Mouse (Mus musculus): ENCODE data around the gene Tuba3b. TPM values are rescaled to one million over a fixed set of nuclear protein-coding genes. Genes with fewer than 3 reads are reported as not detected.

Tuba3b gene
- polyA plus RNA-seq, 1 experiment from 2014 or later = not detected

- no peaks in the 10 kb centered on the region for H3K27me3 ChIP-seq (replicated peaks; ENCODE audit: control insufficient read depth, insufficient read depth, low read length)
- H3K36me3 ChIP-seq (ENCODE audit: control insufficient read depth, insufficient read depth, low read length) = no peaks in the 10 kb centered on the region
- H3K9ac ChIP-seq (ENCODE audit: low read depth, low read length) = no peak overlapping the region
- no peak overlapping the region for H3K4me2 ChIP-seq (ENCODE audit: low read depth, low read length)
- 82% methylated on average over 5 of the region's 5 CpGs for WGBS
- H3K4me3 ChIP-seq (ENCODE audit: low read depth, low read length) = no peak overlapping the region
- H3K27ac ChIP-seq (replicated peaks; ENCODE audit: low read depth, low read length) = no peak overlapping the region
- DNase-seq (ENCODE audit: low spot score) = no peak
- no peaks in the 10 kb centered on the region for H3K4me1 ChIP-seq (ENCODE audit: control insufficient read depth, insufficient read depth, low read length)
- no peak for ATAC-seq (ENCODE audit: low read depth)
- 0 out of 2 replicates have a peak, but pooled peaks cover 10% of the 10 kb centered on the region for H3K9me3 ChIP-seq (ENCODE audit: control insufficient read depth, low read length)
Observed at GRCm38 (mm10) chr6:145652986-145653385, 37.4 kb downstream of the Tuba3b start.

GRCm38 (mm10) chr6:145653626-145654025 lies 38.1 kb downstream of the Tuba3b start:
- Histone ChIP-seq H3K4me1 (ENCODE audit: control insufficient read depth, insufficient read depth, low read length) (no peaks in the 10 kb centered on the region), H3K36me3 (ENCODE audit: control insufficient read depth, insufficient read depth, low read length) (no peaks in the 10 kb centered on the region), H3K4me2 (ENCODE audit: low read depth, low read length) (no peak overlapping the region), H3K27me3 (replicated peaks; ENCODE audit: control insufficient read depth, insufficient read depth, low read length) (no peaks in the 10 kb centered on the region), H3K27ac (replicated peaks; ENCODE audit: low read depth, low read length) (no peak overlapping the region), H3K4me3 (ENCODE audit: low read depth, low read length) (no peak overlapping the region), H3K9me3 (ENCODE audit: control insufficient read depth, low read length) (0 out of 2 replicates have a peak, but pooled peaks cover 10% of the 10 kb centered on the region), H3K9ac (ENCODE audit: low read depth, low read length) (no peak overlapping the region)
- WGBS = 75% methylated on average over 5 of the region's 5 CpGs
- ATAC-seq (ENCODE audit: low read depth) (no peak), DNase-seq (ENCODE audit: low spot score) (no peak)

DNA sequence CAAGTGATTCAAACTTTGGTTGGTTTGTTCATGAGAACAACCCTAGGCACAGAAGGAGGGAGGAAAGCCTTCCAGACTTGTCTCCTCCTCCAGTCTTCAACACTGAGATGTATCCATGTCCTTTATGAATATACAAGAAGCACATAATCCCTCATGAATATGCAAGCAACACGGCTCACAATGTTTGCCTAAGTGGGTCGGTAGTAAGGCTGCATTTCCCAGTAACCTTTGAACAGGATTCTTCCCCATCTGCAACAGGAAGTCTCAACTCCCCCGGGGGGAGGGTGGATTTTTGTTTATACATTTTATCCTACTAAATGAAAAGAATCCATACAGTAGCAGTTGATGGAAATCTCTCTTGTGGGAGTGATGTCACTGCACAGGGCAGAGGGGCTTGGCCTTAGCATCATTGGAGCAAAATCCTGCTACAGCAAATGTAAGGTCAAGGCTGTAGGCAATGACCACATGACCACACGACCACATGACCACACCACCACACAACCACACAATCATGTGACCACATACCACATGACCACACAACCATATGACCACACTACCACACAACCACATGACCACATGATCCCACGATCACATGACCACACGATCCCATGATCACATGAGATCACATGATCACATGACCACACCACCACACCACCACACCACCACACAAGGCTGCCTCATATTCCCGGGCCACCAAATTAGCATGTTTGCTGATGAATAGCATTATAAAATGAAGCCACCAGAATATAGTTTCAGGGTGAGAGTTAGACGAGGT lies 38.7 kb downstream of the Tuba3b start:
- H3K4me2 ChIP-seq (ENCODE audit: low read depth, low read length) = no peak overlapping the region
- no peak overlapping the region for H3K9ac ChIP-seq (ENCODE audit: low read depth, low read length)
- H3K4me3 ChIP-seq (ENCODE audit: low read depth, low read length) = no peak overlapping the region
- 0 out of 2 replicates have a peak, but pooled peaks cover 10% of the 10 kb centered on the region for H3K9me3 ChIP-seq (ENCODE audit: control insufficient read depth, low read length)
- H3K4me1 ChIP-seq (ENCODE audit: control insufficient read depth, insufficient read depth, low read length) = no peaks in the 10 kb centered on the region
- H3K36me3 ChIP-seq (ENCODE audit: control insufficient read depth, insufficient read depth, low read length) = no peaks in the 10 kb centered on the region
- no peak overlapping the region for H3K27ac ChIP-seq (replicated peaks; ENCODE audit: low read depth, low read length)
- DNase-seq (ENCODE audit: low spot score) = peak; percentile 34
- no peak for ATAC-seq (ENCODE audit: low read depth)
- H3K27me3 ChIP-seq (replicated peaks; ENCODE audit: control insufficient read depth, insufficient read depth, low read length) = no peaks in the 10 kb centered on the region
- WGBS = 71% methylated on average over 8 of the region's 8 CpGs

DNA sequence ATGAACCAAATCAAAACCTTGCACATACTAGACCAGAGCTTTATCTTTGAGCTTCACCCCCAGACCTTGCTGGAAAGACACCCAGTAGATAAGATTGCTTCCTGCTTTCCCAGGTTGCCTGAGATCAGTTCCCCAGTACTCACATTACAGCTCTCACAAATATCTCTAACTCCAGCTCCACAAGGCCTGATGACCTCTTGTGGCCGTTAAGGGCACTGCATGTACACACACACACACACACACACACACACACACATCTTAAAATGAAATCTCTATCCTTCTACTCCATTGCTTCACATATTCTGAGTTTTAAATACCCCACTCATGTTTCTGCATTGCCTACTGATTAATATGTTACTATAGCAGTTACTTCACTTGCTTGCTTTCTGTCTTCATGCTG lies 40.1 kb downstream of the Tuba3b start:
- H3K27ac ChIP-seq (replicated peaks; ENCODE audit: low read depth, low read length) = no peak overlapping the region
- H3K4me2 ChIP-seq (ENCODE audit: low read depth, low read length) = no peak overlapping the region
- no peak overlapping the region for H3K4me3 ChIP-seq (ENCODE audit: low read depth, low read length)
- H3K36me3 ChIP-seq (ENCODE audit: control insufficient read depth, insufficient read depth, low read length) = no peaks in the 10 kb centered on the region
- H3K9ac ChIP-seq (ENCODE audit: low read depth, low read length) = no peak overlapping the region
- ATAC-seq (ENCODE audit: low read depth) (no peak), DNase-seq (ENCODE audit: low spot score) (no peak)
- 0 out of 2 replicates have a peak, but pooled peaks cover 7% of the 10 kb centered on the region for H3K9me3 ChIP-seq (ENCODE audit: control insufficient read depth, low read length)
- H3K4me1 ChIP-seq (ENCODE audit: control insufficient read depth, insufficient read depth, low read length) = no peaks in the 10 kb centered on the region
- WGBS = 100% methylated on average over 1 of the region's 1 CpGs
- H3K27me3 ChIP-seq (replicated peaks; ENCODE audit: control insufficient read depth, insufficient read depth, low read length) = no peaks in the 10 kb centered on the region

DNA sequence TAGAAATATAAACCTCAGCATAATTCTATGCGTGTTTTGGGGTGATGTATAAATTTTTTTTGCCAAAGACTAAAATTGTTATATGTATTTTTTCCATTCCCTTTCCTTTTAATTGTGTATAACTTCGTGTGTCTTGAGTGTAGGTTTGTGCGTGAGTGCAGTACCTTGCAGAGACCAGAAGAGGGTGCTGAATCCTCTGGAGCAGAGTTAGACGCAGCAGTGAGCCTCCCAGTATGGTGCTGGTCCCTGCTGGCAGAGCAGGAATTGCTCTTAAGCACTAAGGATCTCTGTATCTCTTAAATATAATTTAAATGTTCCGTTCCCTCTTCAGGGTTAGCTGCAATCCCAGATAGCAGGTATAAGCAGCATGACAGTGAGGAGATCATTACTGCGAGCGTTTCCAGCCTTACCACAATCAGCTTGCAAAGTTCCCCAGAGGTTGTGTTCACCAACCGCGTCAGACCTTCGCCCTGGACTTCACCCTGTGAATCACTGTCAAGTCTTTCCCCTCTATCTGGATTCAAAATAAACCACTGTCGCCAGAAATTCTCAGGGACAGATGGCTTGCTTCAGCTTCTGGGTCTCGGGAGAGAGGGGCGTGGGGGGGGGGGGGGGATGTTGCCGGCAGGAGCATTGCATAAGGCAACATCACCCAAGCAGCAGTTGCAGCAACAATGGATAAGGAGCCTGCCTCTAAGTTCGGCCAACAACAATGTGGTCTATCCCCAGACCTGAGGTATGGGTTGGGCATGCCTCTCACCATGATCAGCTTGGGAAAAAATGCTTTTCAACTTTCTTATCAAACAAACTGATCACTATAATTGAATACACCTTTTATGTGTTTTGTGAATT lies 41.4 kb downstream of the Tuba3b start:
- no peak overlapping the region for H3K9ac ChIP-seq (ENCODE audit: low read depth, low read length)
- H3K27ac ChIP-seq (replicated peaks; ENCODE audit: low read depth, low read length) = no peak overlapping the region
- DNase-seq (ENCODE audit: low spot score) (no peak), ATAC-seq (ENCODE audit: low read depth) (no peak)
- no peak overlapping the region for H3K4me2 ChIP-seq (ENCODE audit: low read depth, low read length)
- no peaks in the 10 kb centered on the region for H3K4me1 ChIP-seq (ENCODE audit: control insufficient read depth, insufficient read depth, low read length)
- WGBS = 80% methylated on average over 15 of the region's 15 CpGs
- 0 out of 2 replicates have a peak, but pooled peaks cover 6% of the 10 kb centered on the region for H3K9me3 ChIP-seq (ENCODE audit: control insufficient read depth, low read length)
- no peaks in the 10 kb centered on the region for H3K36me3 ChIP-seq (ENCODE audit: control insufficient read depth, insufficient read depth, low read length)
- no peak overlapping the region for H3K4me3 ChIP-seq (ENCODE audit: low read depth, low read length)
- H3K27me3 ChIP-seq (replicated peaks; ENCODE audit: control insufficient read depth, insufficient read depth, low read length) = no peaks in the 10 kb centered on the region

DNA sequence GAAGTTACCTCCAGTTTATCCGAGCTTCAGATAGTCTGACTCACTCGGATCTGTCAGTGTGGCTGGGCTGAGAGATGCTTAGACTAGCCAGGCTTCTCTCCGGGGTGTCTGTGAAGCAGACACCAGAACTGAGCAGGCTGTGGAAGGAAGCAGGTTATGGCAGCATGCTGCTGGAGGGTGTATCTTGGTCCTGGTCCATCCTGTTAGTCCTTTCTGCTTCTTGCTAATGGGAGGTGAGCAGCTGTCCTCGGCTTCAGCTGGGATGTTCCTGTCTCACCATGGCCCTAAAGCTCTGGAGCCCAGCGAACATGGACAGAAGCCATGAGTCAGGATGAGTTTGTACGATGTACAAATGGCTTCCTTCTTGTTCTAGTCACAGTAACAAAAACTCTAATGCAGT lies 43.6 kb downstream of the Tuba3b start:
- Histone ChIP-seq H3K4me1 (ENCODE audit: control insufficient read depth, insufficient read depth, low read length) (no peaks in the 10 kb centered on the region), H3K9ac (ENCODE audit: low read depth, low read length) (no peak overlapping the region), H3K36me3 (ENCODE audit: control insufficient read depth, insufficient read depth, low read length) (no peaks in the 10 kb centered on the region), H3K27me3 (replicated peaks; ENCODE audit: control insufficient read depth, insufficient read depth, low read length) (no peaks in the 10 kb centered on the region), H3K4me2 (ENCODE audit: low read depth, low read length) (no peak overlapping the region), H3K9me3 (ENCODE audit: control insufficient read depth, low read length) (0 out of 2 replicates have a peak, but pooled peaks cover 6% of the 10 kb centered on the region), H3K4me3 (ENCODE audit: low read depth, low read length) (no peak overlapping the region), H3K27ac (replicated peaks; ENCODE audit: low read depth, low read length) (no peak overlapping the region)
- no peak for ATAC-seq (ENCODE audit: low read depth)
- DNase-seq (ENCODE audit: low spot score) = no peak
- WGBS = 63% methylated on average over 6 of the region's 6 CpGs

DNA sequence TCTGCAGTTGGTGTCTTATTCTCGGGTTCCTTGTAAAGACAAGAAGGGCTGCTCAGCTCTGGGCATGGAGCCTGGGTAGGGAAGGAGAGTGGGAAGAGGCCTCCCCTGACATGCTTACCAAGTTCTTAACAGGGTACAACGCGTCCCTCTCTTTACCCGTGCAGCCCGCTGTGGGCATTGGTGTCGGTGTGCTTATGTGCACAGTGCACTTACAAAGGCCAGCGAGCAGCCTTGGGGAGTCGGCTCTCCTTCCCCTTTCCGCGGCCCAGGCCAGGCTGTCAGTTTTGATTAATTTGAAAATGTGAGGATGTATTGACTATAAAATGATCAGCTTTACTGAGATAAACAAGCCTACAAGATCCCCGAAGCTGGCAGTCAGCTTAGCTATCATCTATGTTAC lies 45.4 kb downstream of the Tuba3b start:
- Histone ChIP-seq H3K9ac (ENCODE audit: low read depth, low read length) (no peak overlapping the region), H3K36me3 (ENCODE audit: control insufficient read depth, insufficient read depth, low read length) (no peaks in the 10 kb centered on the region), H3K27ac (replicated peaks; ENCODE audit: low read depth, low read length) (no peak overlapping the region), H3K9me3 (ENCODE audit: control insufficient read depth, low read length) (0 out of 2 replicates have a peak, but pooled peaks cover 5% of the 10 kb centered on the region), H3K27me3 (replicated peaks; ENCODE audit: control insufficient read depth, insufficient read depth, low read length) (no peaks in the 10 kb centered on the region), H3K4me3 (ENCODE audit: low read depth, low read length) (no peak overlapping the region), H3K4me2 (ENCODE audit: low read depth, low read length) (no peak overlapping the region), H3K4me1 (ENCODE audit: control insufficient read depth, insufficient read depth, low read length) (no peaks in the 10 kb centered on the region)
- ATAC-seq (ENCODE audit: low read depth) = no peak
- 73% methylated on average over 11 of the region's 11 CpGs for WGBS
- DNase-seq (ENCODE audit: low spot score) = no peak

DNA sequence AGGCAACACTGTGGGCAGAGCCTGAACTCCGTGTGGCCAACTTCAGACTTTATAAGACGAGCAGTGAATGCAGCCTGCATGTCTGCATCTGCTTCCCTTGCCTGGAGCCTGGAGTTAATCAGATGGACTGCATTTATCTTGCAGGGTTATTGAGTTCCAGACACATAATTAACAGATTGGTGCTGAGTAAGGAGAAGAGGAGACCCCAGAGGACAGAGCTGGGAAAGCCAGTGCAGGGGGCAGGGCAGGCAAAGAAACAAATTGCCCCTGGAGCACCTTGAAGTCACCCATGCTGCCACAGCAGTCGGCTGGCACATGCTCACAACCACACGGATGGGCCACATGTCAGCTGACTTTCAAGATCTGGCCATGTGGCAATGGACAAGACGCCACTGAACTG lies 48.7 kb downstream of the Tuba3b start:
- H3K36me3 ChIP-seq (ENCODE audit: control insufficient read depth, insufficient read depth, low read length) = no peaks in the 10 kb centered on the region
- no peaks in the 10 kb centered on the region for H3K27me3 ChIP-seq (replicated peaks; ENCODE audit: control insufficient read depth, insufficient read depth, low read length)
- H3K4me2 ChIP-seq (ENCODE audit: low read depth, low read length) = no peak overlapping the region
- H3K27ac ChIP-seq (replicated peaks; ENCODE audit: low read depth, low read length) = no peak overlapping the region
- WGBS = 52% methylated on average over 5 of the region's 5 CpGs
- H3K4me3 ChIP-seq (ENCODE audit: low read depth, low read length) = no peak overlapping the region
- no peak for DNase-seq (ENCODE audit: low spot score)
- ATAC-seq (ENCODE audit: low read depth) = no peak
- H3K4me1 ChIP-seq (ENCODE audit: control insufficient read depth, insufficient read depth, low read length) = no peaks in the 10 kb centered on the region
- 0 out of 2 replicates have a peak, but pooled peaks cover 5% of the 10 kb centered on the region for H3K9me3 ChIP-seq (ENCODE audit: control insufficient read depth, low read length)
- no peak overlapping the region for H3K9ac ChIP-seq (ENCODE audit: low read depth, low read length)

Measured in embryonic facial prominence, embryonic 14.5 days (tissue).